Mouse (Mus musculus) erythroblast, embryonic 14.5 days (primary cell): ENCODE results near the gene Fam122c. TPM values are rescaled to one million over a fixed set of nuclear protein-coding genes. Genes with fewer than 3 reads are reported as not detected.
A peak's percentile ranks its signal among the peaks of the same experiment; 100 is the strongest.

Experiments
- H3K27me3 ChIP-seq: 2 replicates; pipeline ENCODE4 v1.6.1; 2012; ENCODE audit warnings: inconsistent platforms; ENCODE audit not compliant: control insufficient read depth
- H3K36me3 ChIP-seq: 2 replicates; pipeline ENCODE4 v1.6.1; 2012; ENCODE audit warnings: mild to moderate bottlenecking, inconsistent platforms; ENCODE audit not compliant: control insufficient read depth
- H3K4me1 ChIP-seq: 2 replicates; pipeline ENCODE4 v1.6.1; 2012; ENCODE audit warnings: inconsistent platforms; ENCODE audit not compliant: control insufficient read depth
- H3K4me3 ChIP-seq: replicated peaks from 2 replicates; pipeline ENCODE3; 2012; ENCODE audit warnings: moderate library complexity, mild to moderate bottlenecking, inconsistent platforms
- H3K9me3 ChIP-seq: 2 replicates; pipeline ENCODE4 v1.6.1; 2012; ENCODE audit warnings: low read length, inconsistent platforms, mixed read lengths; ENCODE audit not compliant: control insufficient read depth
- GATA1 ChIP-seq: IDR thresholded peaks from 2 replicates; pipeline ENCODE4 v1.6.1; 2012; ENCODE audit warnings: low read length, inconsistent platforms, mixed read lengths
- TAL1 ChIP-seq: IDR thresholded peaks from 3 replicates; pipeline ENCODE4 v1.6.1; 2012; ENCODE audit warnings: low read length, inconsistent platforms, mixed read lengths
- polyA plus RNA-seq: library from polyadenylated mRNA; stranded (reverse); fragments of >175 nt; gene quantifications from 2 replicates; pipeline ENCODE4 v1.2.3, GENCODE M21; 2012

The Fam122c gene
- not detected in 2 replicates for polyA plus RNA-seq

- H3K9me3 ChIP-seq = no peaks in the 10 kb centered on the region; the same call in 1 of the 2 replicates
- TF ChIP-seq GATA1 (no peak), TAL1 (no peak)
- no peak within 1 kb of the TSS for H3K4me3 ChIP-seq
- no peaks in the 10 kb centered on the region for H3K27me3 ChIP-seq
- H3K36me3 ChIP-seq = no peaks in the 10 kb centered on the region
- H3K4me1 ChIP-seq = peaks cover 14% of the 10 kb centered on the region
These were observed at the start of gene Fam122c for GRCm38 (mm10) chrX:53273124-53273523. Gene Fam122c, plus strand, starts transcription at chrX:53273424.

GRCm38 (mm10) chrX:53224353-53224944 lies 48.8 kb upstream of the Fam122c start:
- no peak overlapping the region for H3K4me3 ChIP-seq
- H3K9me3 ChIP-seq = no peaks in the 10 kb centered on the region
- no peaks in the 10 kb centered on the region for H3K27me3 ChIP-seq
- TF ChIP-seq TAL1 (no peak), GATA1 (no peak)
- H3K36me3 ChIP-seq = no peaks in the 10 kb centered on the region
- H3K4me1 ChIP-seq = no peaks in the 10 kb centered on the region

- H3K27me3 ChIP-seq = no peaks in the 10 kb centered on the region
These were observed 41.3 kb upstream of the Fam122c start for GRCm38 (mm10) chrX:53231965-53232364.

GRCm38 (mm10) chrX:53233689-53234088 lies 39.5 kb upstream of the Fam122c start:
- peaks cover 11% of the 10 kb centered on the region for H3K4me1 ChIP-seq
- H3K36me3 ChIP-seq = no peaks in the 10 kb centered on the region
- H3K9me3 ChIP-seq = no peaks in the 10 kb centered on the region
- no peaks in the 10 kb centered on the region for H3K27me3 ChIP-seq
- H3K4me3 ChIP-seq = no peak overlapping the region
- no peak for TF ChIP-seq GATA1
- no peak for TF ChIP-seq TAL1

More at GRCm38 (mm10) chrX:53231965-53232364, 41.3 kb upstream of the Fam122c start:
- no peaks in the 10 kb centered on the region for H3K9me3 ChIP-seq
- no peaks in the 10 kb centered on the region for H3K36me3 ChIP-seq
- H3K4me1 ChIP-seq = peaks cover 11% of the 10 kb centered on the region
- H3K4me3 ChIP-seq = peak overlapping the region; percentile 44
- TF ChIP-seq GATA1 (no peak), TAL1 (no peak)

- H3K9me3 ChIP-seq = no peaks in the 10 kb centered on the region
- no peak for TF ChIP-seq GATA1
- no peak for TF ChIP-seq TAL1
- no peak overlapping the region for H3K4me3 ChIP-seq
These were observed 36.8 kb upstream of the Fam122c start for GRCm38 (mm10) chrX:53236404-53236803.

GRCm38 (mm10) chrX:53237971-53238370 lies 35.3 kb upstream of the Fam122c start:
- Histone ChIP-seq H3K27me3 (no peaks in the 10 kb centered on the region), H3K9me3 (no peaks in the 10 kb centered on the region), H3K4me1 (peaks cover 4% of the 10 kb centered on the region), H3K36me3 (no peaks in the 10 kb centered on the region), H3K4me3 (no peak overlapping the region)
- TF ChIP-seq TAL1 (no peak), GATA1 (no peak)

More at GRCm38 (mm10) chrX:53236404-53236803, 36.8 kb upstream of the Fam122c start:
- Histone ChIP-seq H3K36me3 (no peaks in the 10 kb centered on the region), H3K27me3 (no peaks in the 10 kb centered on the region), H3K4me1 (peaks cover 11% of the 10 kb centered on the region)

- H3K9me3 ChIP-seq = no peaks in the 10 kb centered on the region
- no peak for TF ChIP-seq TAL1
- TF ChIP-seq GATA1 = no peak
- H3K27me3 ChIP-seq = no peaks in the 10 kb centered on the region
- H3K4me3 ChIP-seq = no peak within 1 kb of the TSS
- peaks cover 1% of the 10 kb centered on the region; the same call in 1 of the 2 replicates for H3K36me3 ChIP-seq
- H3K4me1 ChIP-seq = peaks cover 4% of the 10 kb centered on the region
These were observed 33.2 kb upstream of the Fam122c start, which contains the start of gene Plac1 for GRCm38 (mm10) chrX:53240011-53240410. Gene Plac1, minus strand, starts transcription at chrX:53240111.

GRCm38 (mm10) chrX:53255195-53255594 lies 18.0 kb upstream of the Fam122c start:
- Histone ChIP-seq H3K4me3 (no peak overlapping the region), H3K4me1 (no peaks in the 10 kb centered on the region), H3K36me3 (peaks cover 24% of the 10 kb centered on the region), H3K27me3 (no peaks in the 10 kb centered on the region), H3K9me3 (no peaks in the 10 kb centered on the region)
- no peak for TF ChIP-seq GATA1
- no peak for TF ChIP-seq TAL1

- Histone ChIP-seq H3K9me3 (no peaks in the 10 kb centered on the region; the same call in 1 of the 2 replicates), H3K4me1 (peaks cover 26% of the 10 kb centered on the region), H3K4me3 (no peak overlapping the region), H3K36me3 (no peaks in the 10 kb centered on the region; the same call in 1 of the 2 replicates), H3K27me3 (no peaks in the 10 kb centered on the region)
- TF ChIP-seq TAL1 (no peak), GATA1 (no peak)
These were observed 7.0 kb upstream of the Fam122c start for GRCm38 (mm10) chrX:53266186-53266585.

GRCm38 (mm10) chrX:53268856-53269255 lies 4.4 kb upstream of the Fam122c start:
- H3K36me3 ChIP-seq = no peaks in the 10 kb centered on the region; the same call in 1 of the 2 replicates

More at GRCm38 (mm10) chrX:53268856-53269255, 4.4 kb upstream of the Fam122c start:
- H3K27me3 ChIP-seq = no peaks in the 10 kb centered on the region
- H3K4me3 ChIP-seq = peak overlapping the region; percentile 90
- H3K9me3 ChIP-seq = no peaks in the 10 kb centered on the region; the same call in 1 of the 2 replicates
- peaks cover 26% of the 10 kb centered on the region for H3K4me1 ChIP-seq
- TF ChIP-seq TAL1 (no peak), GATA1 (no peak)
